8 mouse cellular contexts compared by ENCODE assay signal in the genomic region with DNA sequence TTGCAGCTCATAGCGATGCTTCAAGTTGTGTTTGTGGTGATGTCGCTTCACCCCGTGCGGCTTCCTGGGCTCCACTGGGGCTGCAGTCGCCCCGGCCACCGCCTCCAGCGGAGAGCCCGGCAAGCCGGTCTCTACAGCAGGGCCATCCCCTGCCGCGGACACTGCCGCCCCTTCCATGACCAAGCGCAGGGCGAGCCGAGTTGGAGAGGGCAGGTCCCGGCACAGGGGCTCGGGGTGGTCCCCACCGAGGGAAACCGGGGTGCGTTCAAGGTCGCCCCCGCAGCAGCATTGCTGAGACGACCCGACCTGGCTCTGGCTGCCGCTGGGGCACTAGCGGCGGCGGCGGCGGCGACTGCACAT. TPM values are rescaled to one million over a fixed set of nuclear protein-coding genes. Genes with fewer than 3 reads are reported as not detected.
DNase-seq lines count a peak whose midpoint lies in the region; ATAC-seq and TF ChIP-seq lines count a peak whose summit lies in the region.

No protein-coding gene starts in this region.

- H3K9me3 ChIP-seq in heart, embryonic 11.5 days (replicated peaks; ENCODE audit: control insufficient read depth, low read length): no peaks in the 10 kb centered on the region
- H3K9me3 ChIP-seq in CH12.LX (replicated peaks; ENCODE audit: low read length): no peaks in the 10 kb centered on the region
- H3K9me3 ChIP-seq in forebrain, embryonic 15.5 days: no peaks in the 10 kb centered on the region

- DNase-seq in heart, postnatal 25 days (ENCODE audit: low spot score): no peak
- no peak for DNase-seq in CH12.LX (ENCODE audit: extremely low read depth)
- no peak for DNase-seq in layer of hippocampus, postnatal 36 days
- DNase-seq in adrenal gland, postnatal 36 days: no peak
- DNase-seq in left cerebral cortex, postnatal 25 days (ENCODE audit: low spot score in 2 of 2): no peak

- H3K9ac ChIP-seq in heart, embryonic 11.5 days (ENCODE audit: low read depth, low read length): peak overlapping the region; percentile 100
- peak overlapping the region; percentile 72; the same call in 1 of the 2 replicates for H3K9ac ChIP-seq in CH12.LX (ENCODE audit: insufficient read depth, low read depth)
- peak overlapping the region; percentile 92 for H3K9ac ChIP-seq in forebrain, embryonic 15.5 days (replicated peaks)

- no peak for TF ChIP-seq CTCF in CH12.LX (conservative IDR thresholded peaks at IDR 0.05 in 1 of 2, IDR thresholded peaks at IDR 0.05 in 1 of 2; ENCODE audit: low read depth in 2 of 2, low read length in 2 of 2)

- no peaks in the 10 kb centered on the region for H3K27me3 ChIP-seq in heart, embryonic 11.5 days (ENCODE audit: control insufficient read depth, insufficient read depth, low read length)
- no peaks in the 10 kb centered on the region for H3K27me3 ChIP-seq in CH12.LX (replicated peaks)
- H3K27me3 ChIP-seq in forebrain, embryonic 15.5 days: no peaks in the 10 kb centered on the region

- no peak for TF ChIP-seq POLR2A in CH12.LX (IDR thresholded peaks at IDR 0.05; ENCODE audit: low read depth, low read length)

- no peak for TF ChIP-seq EP300 in CH12.LX (IDR thresholded peaks at IDR 0.05; ENCODE audit: low read length)

- H3K79me2 ChIP-seq in CH12.LX (replicated peaks; ENCODE audit: control insufficient read depth, extremely low read depth, insufficient read depth, poor library complexity, severe bottlenecking) (no peaks in the 10 kb centered on the region), macrophage (ENCODE audit: inconsistent target) (peaks cover 22% of the 10 kb centered on the region; the same call in 1 of the 2 replicates)

- 0% methylated on average over 28 of the region's 32 CpGs for WGBS in heart, embryonic 11.5 days (ENCODE audit: insufficient replicate concordance)
- WGBS in forebrain, embryonic 15.5 days: under 1% methylated on average over 32 of the region's 32 CpGs
- 0% methylated on average over 32 of the region's 32 CpGs for WGBS in macrophage (ENCODE audit: missing documents)

- dilution Hi-C loops in CH12.LX (cut with MboI; ENCODE audit: extremely low pct_ligation_motif_present, extremely low pct_unique_long_range_greater_than_20kb, low sequenced_read_pairs): no loop called here

- intact Hi-C loops in heart, postnatal 25 days (cut with DNase I): no loop called here
- intact Hi-C loops in left cerebral cortex, postnatal 25 days (cut with DNase I): loop anchor here (2.0 kb wide), 1 partner anchor 381 kb away; no protein-coding TSS in a partner anchor

- H3K4me2 ChIP-seq in heart, embryonic 11.5 days: peak overlapping the region; percentile 73
- H3K4me2 ChIP-seq in CH12.LX (ENCODE audit: insufficient read depth, low read depth, poor library complexity, severe bottlenecking): peak overlapping the region; percentile 85
- peak overlapping the region; percentile 87 for H3K4me2 ChIP-seq in forebrain, embryonic 15.5 days (replicated peaks)

- H3K4me3 ChIP-seq in heart, embryonic 11.5 days (ENCODE audit: low read depth, low read length): peak overlapping the region; percentile 90
- H3K4me3 ChIP-seq in CH12.LX (replicated peaks in 1 of 3; ENCODE audit: low read depth in 2 of 3, low read length in 2 of 3, poor library complexity in 1 of 3) (peak overlapping the region; percentile 58 to 83 (median 73)), macrophage (ENCODE audit: inconsistent target) (peak overlapping the region; percentile 25)
- H3K4me3 ChIP-seq in forebrain, embryonic 15.5 days: peak overlapping the region; percentile 90

- peak; percentile 14 for ATAC-seq in heart, embryonic 11.5 days (replicated peaks; ENCODE audit: insufficient number of reproducible peaks, low FRiP score, low TSS enrichment)
- ATAC-seq in forebrain, embryonic 15.5 days (replicated peaks): peak; percentile 31

- in situ Hi-C loops in CH12.LX (cut with MboI; ENCODE audit: low pct_ligation_motif_present, low pct_unique_long_range_greater_than_20kb, low sequenced_read_pairs): no loop called here

- peak overlapping the region; percentile 98 for H3K27ac ChIP-seq in heart, embryonic 11.5 days (ENCODE audit: low read depth, low read length)
- H3K27ac ChIP-seq in CH12.LX (ENCODE audit: insufficient read depth, low read depth) (no peak overlapping the region), macrophage (no peak overlapping the region)
- H3K27ac ChIP-seq in forebrain, embryonic 15.5 days (replicated peaks): peak overlapping the region; percentile 97

- H3K36me3 ChIP-seq in heart, embryonic 11.5 days (ENCODE audit: control insufficient read depth, insufficient read depth, low read length): no peaks in the 10 kb centered on the region
- peaks cover 0 to 6% of the 10 kb centered on the region in 2 experiments for H3K36me3 ChIP-seq in CH12.LX (replicated peaks in 1 of 2; ENCODE audit: control insufficient read depth in 1 of 2, insufficient read depth in 1 of 2, low read length in 1 of 2)
- H3K36me3 ChIP-seq in forebrain, embryonic 15.5 days: no peaks in the 10 kb centered on the region
- H3K36me3 ChIP-seq in macrophage (ENCODE audit: inconsistent target): no peaks in the 10 kb centered on the region

- peaks cover 26% of the 10 kb centered on the region for H3K4me1 ChIP-seq in heart, embryonic 11.5 days (ENCODE audit: control insufficient read depth, insufficient read depth, low read length)
- peaks cover 9 to 57% of the 10 kb centered on the region in 2 experiments; a peak in 3 of 4 replicates for H3K4me1 ChIP-seq in CH12.LX (ENCODE audit: control insufficient read depth in 1 of 2, insufficient read depth in 2 of 2)
- H3K4me1 ChIP-seq in forebrain, embryonic 15.5 days: peaks cover 60% of the 10 kb centered on the region

- no peak for TF ChIP-seq RAD21 in CH12.LX (IDR thresholded peaks at IDR 0.05; ENCODE audit: low read depth, low read length)

TF ChIP-seq in CH12.LX, 34 proteins besides CTCF, POLR2A, EP300 and RAD21:
- TF ChIP-seq ZMIZ1 (IDR thresholded peaks at IDR 0.05; ENCODE audit: low read depth, low read length) (no peak), USF2 (conservative IDR thresholded peaks at IDR 0.05; ENCODE audit: low read depth, low read length) (no peak), CHD1 (IDR thresholded peaks at IDR 0.05; ENCODE audit: low read depth, low read length) (no peak), TBP (conservative IDR thresholded peaks at IDR 0.05; ENCODE audit: low read depth, low read length) (no peak), ELF1 (IDR thresholded peaks at IDR 0.05; ENCODE audit: low read depth, low read length) (no peak), POLR2AphosphoS2 (IDR thresholded peaks at IDR 0.05; ENCODE audit: low read depth, low read length) (no peak), UBTF (IDR thresholded peaks at IDR 0.05; ENCODE audit: low read depth, low read length) (peak; percentile 69; the same call in 1 of the 2 replicates), NRF1 (IDR thresholded peaks at IDR 0.05; ENCODE audit: low read depth, low read length) (no peak)

RNA-seq across cellular contexts. Expression of a gene that starts 0.2 kb away (rescaled TPM):
- 2.4 and 3.0 TPM in 2 replicates for polyA plus RNA-seq in heart, embryonic 11.5 days (2014; fragmentation: Nextera tagmentation; extraction: Ambion mirVana)
- 10 to 100 TPM; 30.8 to 32.3 TPM for total RNA-seq in heart, postnatal 25 days (2021)
- total RNA-seq in CH12.LX (2012; rRNA removed): 1.2 TPM in 2 replicates
- total RNA-seq in CH12.LX (2014; rRNA removed): 1.4 and 1.6 TPM in 2 replicates
- polyA plus RNA-seq in CH12.LX (2012; ENCODE audit: insufficient read length, low read depth): 3.2 and 3.4 TPM in 2 replicates
- polyA plus RNA-seq in forebrain, embryonic 15.5 days (2015; fragmentation: Nextera tagmentation; extraction: Ambion mirVana): 11.6 and 12.6 TPM in 2 replicates
- 1 to 10 TPM; 1.2 to 9.6 (median 6.5) TPM for total RNA-seq in macrophage (2018; cell fraction: chromatin; rRNA removed)
- total RNA-seq in macrophage (2018; cell fraction: cytosol; rRNA removed): 1 to 10 TPM; 1.3 to 8.7 (median 5.2) TPM
- 10 to 100 TPM in 3 of 26 experiments, 1 to 10 TPM in 23; 2.1 to 13.0 (median 6.1) TPM for total RNA-seq in macrophage (2018; cell fraction: nucleus; rRNA removed)
- 3.9 to 5.7 TPM (median 4.6 TPM) in 3 replicates for polyA plus RNA-seq in macrophage (2018)
- total RNA-seq in layer of hippocampus, postnatal 36 days (2021): 10 to 100 TPM; 54.7 to 55.6 TPM
- 1 to 10 TPM; 5.6 to 7.7 TPM for total RNA-seq in adrenal gland, postnatal 36 days (2021)
- 10 to 100 TPM; 58.3 to 86.5 TPM for total RNA-seq in left cerebral cortex, postnatal 25 days (2021)

Comparison
In these comparisons a context has a peak if more than half of its experiments do, and no peak if none do; other contexts are left out.
1. H3K27ac ChIP-seq: peak in heart, embryonic 11.5 days (single experiment) and forebrain, embryonic 15.5 days (single experiment); none in CH12.LX (single experiment) and macrophage (single experiment).
2. H3K4me3 ChIP-seq: peak in every context shown above with its lines; median percentile 90 in heart, embryonic 11.5 days; 90 in forebrain, embryonic 15.5 days; 73 in CH12.LX; 25 in macrophage.
3. Peak in every context shown above with its lines, with median percentiles within 50 percentile points of each other: H3K4me2 ChIP-seq and H3K9ac ChIP-seq.